Mouse (Mus musculus) A20 (cell line): ENCODE data around the gene Rexo4.

Experiments
- DNase-seq: peaks from one replicate; pipeline ENCODE4 v3.0.0-alpha.2; 2011; ENCODE audit warnings: low read depth, low spot score

Rexo4 gene

DNA sequence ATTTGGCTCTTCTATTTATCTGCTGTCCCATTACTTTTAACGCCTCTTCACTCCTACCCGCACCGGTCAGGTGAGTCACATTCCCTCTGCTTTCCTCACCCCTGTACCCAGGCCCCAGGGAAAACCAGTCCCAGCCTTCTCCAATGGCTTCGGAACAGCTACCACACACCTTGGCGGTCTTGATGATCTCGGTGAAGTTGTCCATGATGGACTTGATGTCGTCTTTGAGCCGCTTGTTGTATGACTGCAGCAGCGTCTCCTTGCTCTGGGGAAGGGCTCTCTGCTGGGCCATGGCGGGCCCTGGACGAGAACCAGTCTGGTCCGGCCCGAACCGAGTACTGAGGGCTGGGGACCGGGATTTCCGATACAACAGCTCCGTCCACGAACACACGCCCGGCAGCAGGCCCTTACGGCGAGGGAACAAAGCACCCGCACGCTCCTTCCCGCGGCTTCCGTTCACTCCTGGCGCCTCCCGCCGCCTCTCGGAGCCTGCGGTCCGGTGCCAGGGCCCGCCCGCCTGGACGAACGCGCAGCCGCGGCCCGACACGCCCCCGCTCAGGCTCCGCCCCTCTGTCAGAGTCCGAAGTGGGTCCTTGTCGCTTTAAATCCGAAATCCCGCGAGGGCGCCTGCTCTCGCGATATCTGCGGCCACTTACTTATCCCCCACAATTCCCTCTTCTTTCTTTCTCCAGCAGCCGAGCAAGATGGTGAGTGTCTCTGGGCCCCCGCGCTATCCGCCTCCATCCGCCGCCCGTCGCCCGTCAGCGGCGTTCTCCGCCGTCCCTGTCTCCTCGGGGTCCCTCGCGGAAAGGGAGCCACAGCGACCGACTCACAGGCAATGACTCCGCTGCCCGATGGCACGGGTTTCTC lies 53.8 kb downstream of the Rexo4 start, which contains the start of the genes Med22 and Rpl7a:
Gene Med22, minus strand, starts transcription at position 554 of the 870 bp plus-strand sequence.
Gene Rpl7a, plus strand, starts transcription at position 641 of the 870 bp plus-strand sequence.
- DNase-seq = peak; percentile 99

DNA sequence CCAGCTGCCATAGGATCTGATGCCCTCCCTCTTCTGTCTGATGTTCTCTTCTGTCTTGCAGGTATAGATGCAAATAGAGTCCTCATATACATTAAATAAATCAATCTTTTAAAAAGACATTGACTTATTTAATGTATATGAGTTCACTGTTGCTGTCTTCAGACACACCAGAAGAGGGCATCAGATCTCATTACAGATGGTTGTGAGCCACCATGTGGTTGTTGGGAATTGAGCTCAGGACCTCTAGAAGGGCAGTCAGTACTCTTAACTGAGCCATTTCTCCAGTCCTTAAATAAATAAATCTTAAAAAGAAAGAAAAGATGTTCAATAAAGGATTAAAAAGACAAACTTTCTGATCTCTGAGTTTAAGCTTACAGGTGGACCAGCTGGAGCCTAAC lies 54.8 kb downstream of the Rexo4 start:
- peak; percentile 57 for DNase-seq

DNA sequence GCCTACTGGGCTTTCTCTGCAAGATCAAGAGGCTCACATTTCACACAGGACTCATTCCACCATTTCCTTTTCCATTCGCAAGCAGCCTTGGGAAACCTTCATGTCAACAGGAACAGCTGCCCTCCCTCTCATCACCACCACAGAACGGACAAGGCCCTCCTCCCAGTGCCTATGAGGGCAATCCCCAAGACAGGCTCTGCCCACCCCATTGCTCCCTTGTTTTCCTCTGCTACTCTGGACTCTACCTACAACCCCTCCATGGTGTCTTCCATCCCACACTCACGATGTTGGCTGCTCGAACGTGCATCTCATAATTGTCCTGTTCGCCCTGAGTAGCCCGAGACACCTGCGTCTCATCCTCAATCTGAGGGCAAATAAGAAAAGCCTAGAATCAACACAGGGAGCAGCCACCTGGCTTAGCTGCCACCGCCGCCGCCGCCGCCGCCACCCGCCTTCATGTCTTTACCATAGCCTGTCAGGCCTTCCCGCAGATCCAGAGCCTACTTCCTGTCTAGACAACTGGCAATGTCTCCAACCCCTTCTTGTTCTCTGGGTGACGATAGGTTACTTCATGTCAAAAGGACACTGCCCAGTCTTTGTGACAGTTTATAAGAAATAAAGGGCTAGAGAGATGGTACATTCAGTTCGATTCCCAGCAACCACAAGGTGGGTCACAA lies 55.3 kb downstream of the Rexo4 start:
- no peak for DNase-seq

DNA sequence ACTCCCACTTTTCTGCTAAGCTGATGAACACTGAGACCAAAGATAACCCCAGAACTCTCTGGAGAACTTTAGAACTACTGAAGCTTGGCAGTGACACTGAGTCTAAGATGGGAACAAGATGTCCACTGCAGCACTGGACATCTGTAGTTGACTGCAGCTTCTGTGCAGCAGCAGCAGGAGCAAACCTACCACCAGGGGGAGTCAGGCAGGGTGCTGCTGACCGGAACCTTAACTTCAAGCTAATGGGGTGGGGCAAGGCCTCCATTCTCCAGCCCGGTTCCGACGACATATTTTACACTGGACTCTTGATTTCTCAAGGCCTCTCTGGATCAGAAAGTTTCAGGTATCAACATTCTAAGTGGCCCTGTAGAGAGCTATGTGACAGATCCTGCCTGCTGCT lies 57.1 kb downstream of the Rexo4 start:
- peak; percentile 64 for DNase-seq

DNA sequence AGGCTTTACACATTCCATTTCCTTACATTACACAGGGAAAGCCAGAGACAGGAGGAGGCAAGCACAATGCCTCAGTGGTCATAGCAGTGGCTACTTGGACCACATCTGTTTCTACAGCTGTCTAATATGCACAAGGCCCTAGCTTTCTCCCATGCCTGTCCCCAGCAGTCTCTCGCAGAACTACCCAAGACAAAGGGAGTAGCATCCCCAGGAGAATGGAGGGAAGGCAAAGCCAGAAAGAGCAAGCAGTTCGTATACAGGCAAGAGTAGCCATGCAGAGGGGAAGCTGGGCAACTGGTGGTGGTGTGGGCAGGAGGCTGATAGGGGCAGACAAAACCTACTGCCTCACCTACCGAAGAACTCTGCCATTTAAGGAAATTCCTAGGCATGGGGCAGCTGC lies 57.8 kb downstream of the Rexo4 start:
- DNase-seq = no peak

DNA sequence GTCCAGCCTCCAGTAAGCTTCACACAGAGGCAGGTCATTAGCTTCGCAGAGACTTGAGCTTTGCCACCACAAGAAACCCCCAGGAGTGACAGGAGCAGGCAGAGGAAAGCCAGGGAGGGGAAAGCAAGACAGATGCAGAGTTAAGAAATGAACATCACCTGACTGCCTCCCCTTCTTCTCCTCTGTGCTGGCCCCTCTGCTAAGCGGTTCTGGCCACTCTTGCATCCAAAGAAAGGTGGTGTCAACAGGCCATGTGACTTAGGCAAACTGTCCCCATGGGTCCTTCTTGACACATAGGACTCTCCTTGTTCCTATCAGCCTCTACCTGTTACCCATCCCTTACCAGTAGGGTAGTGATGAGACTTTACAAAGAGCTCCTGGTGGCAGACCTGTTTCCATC lies 58.2 kb downstream of the Rexo4 start:
- no peak for DNase-seq
